Mouse (Mus musculus): ENCODE measurements around the gene Mybphl.
A peak's percentile ranks its signal among the peaks of the same experiment; 100 is the strongest.

Gene Mybphl

DNA sequence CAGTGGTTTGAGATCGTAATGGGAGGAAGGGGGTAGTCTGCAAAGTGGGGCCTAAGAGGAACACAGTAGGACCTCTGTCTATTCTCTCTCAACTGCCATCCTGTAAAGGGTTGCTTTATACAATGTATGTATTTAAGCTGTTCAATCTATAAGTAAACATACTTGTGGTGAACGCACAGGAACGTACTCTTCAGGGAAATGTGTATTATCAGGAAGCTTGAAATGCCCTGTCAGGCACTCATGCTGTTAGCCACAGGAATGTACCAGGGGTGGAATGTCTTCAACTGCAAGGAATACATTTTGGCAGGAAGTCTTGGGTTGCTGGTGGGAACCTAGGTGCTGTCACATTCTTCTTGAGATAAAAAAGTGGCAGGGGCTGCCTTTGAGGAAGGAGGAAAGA lies 8.0 kb downstream of the Mybphl start:
- DNase-seq = no peak

DNA sequence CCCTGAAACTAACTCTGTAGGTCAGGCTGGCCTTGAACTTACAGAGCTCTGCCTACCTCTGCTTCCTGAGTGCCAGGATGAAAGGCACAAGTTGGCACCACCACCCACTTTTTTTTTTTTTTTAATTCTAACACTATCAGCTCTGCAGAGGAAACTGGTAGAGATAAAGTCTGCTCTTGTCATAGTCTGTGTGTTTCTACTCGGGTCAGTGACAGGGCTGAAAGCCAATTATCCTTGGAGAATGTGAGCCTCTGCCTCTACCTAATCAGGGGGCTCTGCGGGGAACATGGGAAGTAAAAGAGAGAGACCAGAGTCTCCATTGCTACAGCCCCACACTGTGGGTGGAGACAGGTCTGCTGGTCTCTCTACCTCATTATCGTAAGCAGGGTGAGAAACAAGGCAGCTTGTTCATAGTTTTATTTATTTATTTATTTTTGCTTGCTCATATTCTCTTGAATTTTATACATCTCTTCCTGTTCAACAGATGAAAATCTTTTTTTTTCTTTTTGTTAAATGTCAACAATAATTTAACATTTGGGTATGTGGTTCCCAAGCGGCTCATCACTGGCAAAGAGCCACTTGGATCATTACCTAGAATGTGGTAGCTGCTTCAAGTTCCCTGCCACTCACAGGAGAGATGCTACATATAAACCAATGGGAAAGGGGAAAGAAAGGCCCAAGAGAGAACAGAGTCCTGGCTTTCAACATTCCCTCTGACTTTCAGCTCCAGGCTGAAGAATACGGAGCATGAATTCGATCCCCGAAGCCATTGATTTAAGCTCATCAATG lies 14.4 kb downstream of the Mybphl start:
- no peak for DNase-seq

GRCm38 (mm10) chr3:108380695-108381094 lies 16.0 kb downstream of the Mybphl start:
- DNase-seq = no peak

GRCm38 (mm10) chr3:108381945-108382875 lies 17.5 kb downstream of the Mybphl start:
- DNase-seq = no peak

- peak; percentile 94 for DNase-seq
These were observed 19.0 kb downstream of the Mybphl start, which contains the start of gene Psrc1 for GRCm38 (mm10) chr3:108383485-108384354. Psrc1 (plus strand) TSS chr3:108383839.

DNA sequence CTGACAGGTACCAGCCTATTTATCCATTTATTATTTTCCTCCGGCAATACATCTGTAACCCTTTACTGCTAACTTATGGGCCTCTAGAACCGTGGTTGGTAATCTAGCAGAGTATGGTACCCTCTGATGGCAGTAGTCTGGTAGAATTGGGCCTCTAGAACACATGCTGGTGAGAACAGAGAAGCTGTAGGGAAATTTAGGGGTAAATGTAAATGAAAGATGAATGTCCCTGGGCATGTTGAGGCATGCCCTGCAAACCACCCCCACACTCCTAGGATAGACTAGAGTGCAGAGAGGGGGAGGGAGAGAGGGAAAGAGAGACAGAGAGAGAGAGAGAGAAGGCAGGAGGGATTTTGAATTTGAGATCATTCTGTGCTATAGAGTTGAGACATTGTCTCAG lies 19.7 kb downstream of the Mybphl start:
- DNase-seq = no peak

DNA sequence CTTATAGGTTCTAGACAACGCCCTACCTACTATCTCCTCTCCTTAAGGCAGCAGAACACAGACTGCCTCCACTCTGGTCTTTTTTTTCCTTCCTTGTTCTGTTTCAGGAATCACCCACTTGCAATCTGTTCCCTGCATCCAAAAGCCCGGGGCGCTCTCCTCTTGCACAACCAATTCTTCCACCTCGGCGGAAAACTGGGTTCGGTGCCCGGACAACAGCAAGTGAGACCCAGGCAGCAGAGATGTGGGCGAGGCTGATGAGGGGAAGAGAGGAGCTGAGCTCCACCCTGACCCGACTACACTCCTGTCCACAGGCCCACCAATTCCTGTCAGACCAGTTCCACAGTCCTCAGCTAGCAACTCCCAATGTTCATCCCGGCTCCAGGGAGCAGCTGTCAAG lies 21.5 kb downstream of the Mybphl start:
- no peak for DNase-seq

GRCm38 (mm10) chr3:108389111-108389545 lies 24.4 kb downstream of the Mybphl start:
- DNase-seq = peak; percentile 98

DNA sequence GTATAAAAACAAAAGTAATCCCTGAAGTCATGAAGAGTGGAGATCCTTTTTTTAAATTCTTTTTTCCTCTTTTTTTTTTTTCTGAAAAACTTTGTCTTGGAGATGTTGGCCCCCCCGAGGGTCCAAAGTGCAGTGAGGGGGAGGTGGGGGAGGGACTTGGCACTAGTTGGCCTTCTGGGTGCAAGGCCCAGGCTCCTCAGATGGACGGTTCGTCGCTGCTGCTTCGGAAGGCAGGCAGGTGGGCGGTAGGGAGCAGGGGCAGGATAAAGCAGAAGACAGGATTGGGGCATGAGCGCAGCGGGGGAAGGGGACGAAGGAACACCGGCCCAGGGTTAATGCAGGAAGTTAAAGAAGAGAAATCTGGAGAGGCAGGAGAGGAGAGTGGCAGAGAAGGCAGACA lies 27.6 kb downstream of the Mybphl start:
- peak; percentile 83 for DNase-seq

- no peak for DNase-seq
These were observed 28.1 kb downstream of the Mybphl start for GRCm38 (mm10) chr3:108392793-108393192.

- no peak for DNase-seq
These were observed 33.6 kb downstream of the Mybphl start for GRCm38 (mm10) chr3:108398281-108398680.

DNA sequence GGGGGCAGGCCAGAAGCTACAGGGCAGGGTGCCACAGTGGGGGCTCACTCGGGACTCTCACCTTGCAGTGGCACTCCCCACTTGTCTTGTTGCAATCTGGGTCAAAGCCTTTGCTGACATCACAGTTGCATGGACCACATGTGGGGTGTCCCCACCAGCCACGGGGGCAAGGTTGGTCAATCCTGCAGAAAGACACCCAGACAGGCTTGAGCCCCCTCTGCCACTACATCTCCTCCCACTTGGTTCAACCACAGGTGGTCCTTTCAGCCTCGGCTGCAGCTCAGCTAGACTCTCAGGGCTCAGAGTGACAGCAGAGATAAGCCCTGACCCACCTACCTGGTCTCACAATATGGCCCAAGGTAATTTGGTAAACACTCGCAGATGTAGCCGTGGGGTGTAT lies 35.7 kb downstream of the Mybphl start:
- no peak for DNase-seq

DNA sequence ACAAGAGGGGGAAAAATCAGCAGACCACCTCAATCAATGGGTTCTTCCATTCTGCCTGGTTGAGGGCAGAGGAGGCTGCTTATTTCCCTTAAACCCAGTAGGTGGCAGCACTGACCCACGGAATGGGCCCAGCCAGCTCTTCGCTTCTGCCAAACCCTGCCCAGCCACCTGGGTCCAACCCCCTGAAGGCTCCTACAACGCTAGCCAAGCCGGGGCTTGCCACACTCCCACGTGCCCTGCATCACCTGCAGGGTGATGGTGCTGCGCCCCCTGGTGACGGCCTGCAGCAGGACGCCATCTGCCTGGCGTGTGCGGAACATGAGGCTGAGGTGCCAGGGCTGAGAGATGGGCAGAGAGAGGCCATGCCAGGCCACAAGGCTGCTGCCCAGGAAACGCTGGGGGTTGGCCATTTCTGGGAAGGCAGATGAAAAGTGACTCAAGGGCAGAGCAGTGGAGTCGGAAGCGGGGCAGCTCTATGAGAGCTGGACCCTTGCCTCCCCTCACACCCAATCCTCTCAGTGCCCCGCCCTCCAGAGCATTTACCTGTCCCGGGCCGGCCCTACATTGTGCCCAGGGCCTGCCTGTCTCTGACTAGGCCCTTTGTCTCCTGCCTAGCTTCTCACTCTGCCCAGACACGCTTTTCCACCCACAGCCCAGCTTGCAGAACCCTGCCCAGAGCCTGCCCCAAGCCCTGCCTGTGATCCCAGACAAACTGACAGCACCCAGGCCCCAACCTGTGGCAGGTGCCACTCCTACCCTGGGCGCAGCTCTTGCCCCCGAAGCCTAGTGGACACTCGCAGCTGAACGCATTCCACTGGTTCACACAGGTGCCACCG lies 37.2 kb downstream of the Mybphl start:
- peak; percentile 94 for DNase-seq

DNA sequence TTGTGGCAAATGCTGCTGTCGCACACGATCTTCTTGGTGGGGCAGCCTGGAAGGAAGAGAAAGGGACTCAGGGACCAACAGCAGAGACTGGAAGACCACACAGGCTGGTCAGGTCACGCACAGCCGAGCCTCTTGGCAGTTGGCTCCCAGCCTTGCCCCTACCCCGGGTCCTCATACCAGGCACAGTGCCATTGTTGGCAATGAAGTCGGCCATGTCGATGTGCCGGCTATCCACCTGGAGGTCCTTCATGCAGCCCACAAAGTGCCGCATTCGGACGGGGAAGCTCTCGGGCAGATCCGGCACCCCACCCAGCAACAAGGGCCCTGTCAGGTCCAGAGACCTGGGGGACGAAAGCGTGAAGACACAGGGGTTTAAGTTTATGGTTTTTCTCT lies 37.8 kb downstream of the Mybphl start:
- DNase-seq = peak; percentile 34

- no peak for DNase-seq
These were observed 41.0 kb downstream of the Mybphl start for GRCm38 (mm10) chr3:108405536-108406305.

DNA sequence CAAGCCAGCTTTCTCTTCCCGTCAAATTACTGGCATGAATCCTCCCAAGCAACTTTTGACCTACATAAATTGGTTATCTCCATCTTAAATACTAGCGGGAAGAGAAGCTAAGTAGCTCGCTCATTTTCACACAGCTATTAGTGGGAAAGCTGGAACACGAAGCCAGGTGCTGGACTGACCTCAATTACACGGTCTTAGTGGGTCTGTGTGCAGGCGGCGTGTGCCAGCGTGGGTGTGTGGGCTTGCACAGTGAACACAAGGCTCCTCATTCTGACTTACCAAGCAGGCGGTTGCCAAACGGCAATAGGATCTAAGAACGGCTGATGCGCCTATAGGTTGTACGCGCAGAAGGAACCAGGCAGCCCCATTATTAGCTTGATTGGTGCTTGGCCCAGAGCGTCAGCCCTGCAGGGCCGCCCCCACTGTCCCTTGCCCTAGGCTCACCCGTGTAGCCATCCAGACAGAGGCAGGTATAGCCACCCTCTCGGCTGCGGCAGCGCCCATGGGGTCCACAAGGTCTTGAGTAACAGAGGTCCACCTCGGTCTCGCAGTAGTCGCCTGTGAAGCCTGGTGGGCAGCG lies 41.7 kb downstream of the Mybphl start:
- no peak for DNase-seq

GRCm38 (mm10) chr3:108408517-108409008 lies 43.9 kb downstream of the Mybphl start:
- peak; percentile 28 for DNase-seq

- DNase-seq = peak; percentile 34
These were observed 45.1 kb downstream of the Mybphl start for GRCm38 (mm10) chr3:108409656-108410358.

DNA sequence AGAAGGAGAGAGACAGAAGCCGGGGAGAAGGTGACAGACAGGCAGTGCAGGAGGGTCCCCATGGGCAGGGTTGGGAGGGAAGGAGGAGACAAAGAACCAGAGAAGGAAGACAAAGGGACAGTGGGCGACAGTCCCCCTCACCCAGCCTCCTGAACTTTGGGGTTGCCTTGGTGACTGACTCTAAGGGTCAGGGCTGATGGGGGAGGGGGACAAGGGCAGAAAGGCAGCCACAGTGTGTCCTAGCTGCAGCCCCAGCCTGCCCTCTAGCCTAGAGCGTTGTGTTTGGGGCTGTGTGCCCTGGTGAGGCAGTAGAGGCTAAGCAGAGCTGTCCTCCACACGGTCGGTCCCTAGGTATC lies 45.6 kb downstream of the Mybphl start:
- no peak for DNase-seq

Measured in kidney, postnatal 10 days (tissue).